Mouse (Mus musculus) thymus, postnatal 4 days (tissue): Measurements from ENCODE around the gene Kcmf1.

Experiments
- DNase-seq: peaks from one replicate; pipeline ENCODE4 v3.0.0; 2021

Gene Kcmf1

GRCm38 (mm10) chr6:72899781-72900681 is at the start of gene Kcmf1:
Kcmf1 (minus strand) TSS chr6:72899979.
- DNase-seq, result peak; percentile 81

GRCm38 (mm10) chr6:72949161-72949756 is 49.5 kb upstream of the Kcmf1 start:
- no peak for DNase-seq

GRCm38 (mm10) chr6:72948392-72948791 is 48.6 kb upstream of the Kcmf1 start:
- no peak for DNase-seq

GRCm38 (mm10) chr6:72947960-72948359 is 48.2 kb upstream of the Kcmf1 start:
- no peak for DNase-seq

GRCm38 (mm10) chr6:72940493-72940892 is 40.7 kb upstream of the Kcmf1 start:
- DNase-seq, result peak; percentile 76

GRCm38 (mm10) chr6:72937859-72938258 is 38.1 kb upstream of the Kcmf1 start:
- DNase-seq, result no peak

- no peak for DNase-seq
Observed at GRCm38 (mm10) chr6:72937430-72937829, 37.7 kb upstream of the Kcmf1 start.

GRCm38 (mm10) chr6:72932955-72933354 is 33.2 kb upstream of the Kcmf1 start:
- DNase-seq, result no peak

GRCm38 (mm10) chr6:72931533-72931932 is 31.8 kb upstream of the Kcmf1 start:
- DNase-seq, result no peak

- DNase-seq, result no peak
Observed at GRCm38 (mm10) chr6:72929795-72930398, 30.1 kb upstream of the Kcmf1 start.

- DNase-seq, result no peak
Observed at GRCm38 (mm10) chr6:72926755-72927482, 27.1 kb upstream of the Kcmf1 start.

- no peak for DNase-seq
Observed at GRCm38 (mm10) chr6:72926031-72926430, 26.3 kb upstream of the Kcmf1 start.

- DNase-seq, result no peak
Observed at GRCm38 (mm10) chr6:72923381-72923780, 23.6 kb upstream of the Kcmf1 start.

- DNase-seq, result no peak
Observed at GRCm38 (mm10) chr6:72921081-72921480, 21.3 kb upstream of the Kcmf1 start.

- DNase-seq, result no peak
Observed at GRCm38 (mm10) chr6:72918510-72919033, 18.8 kb upstream of the Kcmf1 start.

GRCm38 (mm10) chr6:72916330-72916729 is 16.6 kb upstream of the Kcmf1 start:
- no peak for DNase-seq

- DNase-seq, result no peak
Observed at GRCm38 (mm10) chr6:72914087-72914749, 14.4 kb upstream of the Kcmf1 start.

GRCm38 (mm10) chr6:72911261-72911660 is 11.5 kb upstream of the Kcmf1 start:
- no peak for DNase-seq

- peak; percentile 28 for DNase-seq
Observed at GRCm38 (mm10) chr6:72902254-72902990, 2.6 kb upstream of the Kcmf1 start.

GRCm38 (mm10) chr6:72900952-72901351 is 1.2 kb upstream of the Kcmf1 start:
- DNase-seq, result no peak

- peak; percentile 81 for DNase-seq
Observed at GRCm38 (mm10) chr6:72899201-72899780, 488 bp downstream of the Kcmf1 start.
